In genomic region chr1:73910701-73911100, GRCm38 (mm10) we compare ENCODE assay signal across 14 mouse cellular contexts.
DNase-seq lines count a peak whose midpoint lies in the region; ATAC-seq and TF ChIP-seq lines count a peak whose summit lies in the region.
"Had no signal": no experiment of that assay in that cellular context is flagged by ENCODE, and none has a peak within 500 bp of the region (broad histone marks: within the 10 kb centered on the region; RNA-seq: fewer than 3 reads in every experiment).

No protein-coding gene starts in this region.

- no peaks in the 10 kb centered on the region for H3K9me3 ChIP-seq in heart, embryonic 11.5 days (replicated peaks; ENCODE audit: control insufficient read depth, low read length)
- H3K9me3 ChIP-seq: hindbrain, embryonic 13.5 days; liver, embryonic 13.5 days had no signal

- DNase-seq in heart, adult 2 months, result peak; percentile 2 to 22
- peak; percentile 17 for DNase-seq in lung, postnatal 10 days
- no peak for DNase-seq in lung, postnatal 25 days (ENCODE audit: low spot score)
- DNase-seq in 416B (ENCODE audit: low read depth) (peak; percentile 8), MN1 (ENCODE audit: low spot score) (no peak)
- DNase-seq in spleen, postnatal 36 days (ENCODE audit: low spot score in 2 of 2), result no peak
- DNase-seq: cerebellum, adult 8-10 months; embryo, embryonic 11 days; liver, embryonic 13.5 days; thymus, postnatal 4 days had no signal

- 74% methylated on average over 8 of the region's 8 CpGs for WGBS in heart, adult 2 months
- 72% methylated on average over 8 of the region's 8 CpGs for WGBS in heart, embryonic 11.5 days (ENCODE audit: insufficient replicate concordance)

- H3K79me2 ChIP-seq in heart, adult 2 months (replicated peaks; ENCODE audit: control insufficient read depth, insufficient read depth, low read length), result no peaks in the 10 kb centered on the region

- peaks cover 9% of the 10 kb centered on the region for H3K36me3 ChIP-seq in heart, adult 2 months (ENCODE audit: control insufficient read depth, insufficient read depth, low read length)
- peaks cover 7% of the 10 kb centered on the region for H3K36me3 ChIP-seq in heart, embryonic 11.5 days (ENCODE audit: control insufficient read depth, insufficient read depth, low read length)
- H3K36me3 ChIP-seq: hindbrain, embryonic 13.5 days had no signal

- H3K4me2 ChIP-seq in heart, embryonic 11.5 days, result no peak overlapping the region
- H3K4me2 ChIP-seq: hindbrain, embryonic 13.5 days; liver, embryonic 13.5 days had no signal

- no peak for TF ChIP-seq CTCF in heart, adult 2 months (IDR thresholded peaks at IDR 0.05)

- H3K27ac ChIP-seq in heart, adult 2 months, result no peak overlapping the region
- H3K27ac ChIP-seq in heart, embryonic 11.5 days (ENCODE audit: low read depth, low read length), result no peak overlapping the region
- H3K27ac ChIP-seq: hindbrain, embryonic 13.5 days; liver, embryonic 13.5 days had no signal

- H3K27me3 ChIP-seq in heart, adult 2 months (ENCODE audit: control insufficient read depth, insufficient read depth, low read length), result no peaks in the 10 kb centered on the region
- H3K27me3 ChIP-seq in heart, embryonic 11.5 days (ENCODE audit: control insufficient read depth, insufficient read depth, low read length), result no peaks in the 10 kb centered on the region
- H3K27me3 ChIP-seq: hindbrain, embryonic 13.5 days; liver, embryonic 13.5 days had no signal

- intact Hi-C loops in heart, adult 2 months (cut with DNase I), result no loop called here

- H3K4me1 ChIP-seq in heart, adult 2 months (ENCODE audit: control insufficient read depth, insufficient read depth, low read length), result peaks cover 16% of the 10 kb centered on the region
- H3K4me1 ChIP-seq in heart, embryonic 11.5 days (ENCODE audit: control insufficient read depth, insufficient read depth, low read length), result peaks cover 27% of the 10 kb centered on the region

- no peak for ATAC-seq in heart, embryonic 11.5 days (replicated peaks; ENCODE audit: insufficient number of reproducible peaks, low FRiP score, low TSS enrichment)
- 0 out of 2 replicates have a peak, but pooled peaks have one; percentile 10 for ATAC-seq in granulocyte monocyte progenitor cell, adult 5-6 weeks (replicated peaks; ENCODE audit: poor library complexity, severe bottlenecking)

- no peak for TF ChIP-seq POLR2A in heart, adult 2 months (IDR thresholded peaks at IDR 0.05; ENCODE audit: insufficient read depth, low read depth, low read length)

- TF ChIP-seq EP300 in heart, adult 2 months (IDR thresholded peaks at IDR 0.05; ENCODE audit: insufficient read depth, low read depth, low read length), result no peak

- no peak overlapping the region for H3K4me3 ChIP-seq in heart, adult 2 months
- no peak overlapping the region for H3K4me3 ChIP-seq in heart, embryonic 11.5 days (ENCODE audit: low read depth, low read length)
- H3K4me3 ChIP-seq: erythroblast, embryonic 14.5 days; hindbrain, embryonic 13.5 days; liver, embryonic 13.5 days had no signal

- no peak overlapping the region for H3K9ac ChIP-seq in heart, adult 2 months (ENCODE audit: low read depth, low read length)
- no peak overlapping the region for H3K9ac ChIP-seq in heart, embryonic 11.5 days (ENCODE audit: low read depth, low read length)
- H3K9ac ChIP-seq: hindbrain, embryonic 13.5 days; liver, embryonic 13.5 days had no signal

Comparison
In these comparisons a context has a peak if more than half of its experiments do, and no peak if none do; other contexts are left out.
1. DNase-seq: peak in heart, adult 2 months (2 of 2), lung, postnatal 10 days (single experiment) and 416B (single experiment); none in lung, postnatal 25 days (single experiment), MN1 (single experiment) and spleen, postnatal 36 days (0 of 2).